Mouse (Mus musculus) midbrain, embryonic 14.5 days (tissue): ENCODE data around the gene Lin7b. TPM values are rescaled to one million over a fixed set of nuclear protein-coding genes. Genes with fewer than 3 reads are reported as not detected.
"Not testable (repeated sequence)": the region's sequence is repeated elsewhere in the genome, so short reads cannot be mapped to it uniquely, and the experiment has no call there.

ENCODE experiments used
- ATAC-seq: fragments of 200-750 bp; cut with Nextera tagmentation; 2 replicates; pipeline ENCODE4 v1.8.0; 2017; ENCODE audit warnings: moderate number of reproducible peaks, moderate library complexity; ENCODE audit not compliant: low FRiP score, low TSS enrichment
- DNase-seq: peaks from one replicate; pipeline ENCODE4 v3.0.0-alpha.2; 2015
- H3K27ac ChIP-seq: fragments of 300-500 bp; sonication (generic); replicated peaks from 2 replicates; pipeline ENCODE4 v1.5.1; 2014; ENCODE audit warnings: mild to moderate bottlenecking, low read depth, low read length, moderate library complexity
- H3K27me3 ChIP-seq: fragments of 300-500 bp; sonication (generic); 2 replicates; pipeline ENCODE4 v1.6.1; 2014; ENCODE audit warnings: low read length, control low read depth, mixed read lengths; ENCODE audit not compliant: control insufficient read depth, insufficient read depth
- H3K36me3 ChIP-seq: fragments of 300-500 bp; sonication (generic); 2 replicates; pipeline ENCODE4 v1.6.1; 2014; ENCODE audit warnings: low read length, control low read depth; ENCODE audit not compliant: control insufficient read depth, insufficient read depth
- H3K4me1 ChIP-seq: fragments of 300-500 bp; sonication (generic); 2 replicates; pipeline ENCODE4 v1.6.1; 2014; ENCODE audit warnings: mild to moderate bottlenecking, antibody characterized with exemption, low read length, control low read depth; ENCODE audit not compliant: control insufficient read depth, insufficient read depth
- H3K4me2 ChIP-seq: fragments of 300-500 bp; sonication (generic); 2 replicates; pipeline ENCODE4 v1.6.1; 2014; ENCODE audit warnings: mild to moderate bottlenecking, low read length, moderate library complexity
- H3K4me3 ChIP-seq: fragments of 300-500 bp; sonication (generic); replicated peaks from 2 replicates; pipeline ENCODE4 v1.5.1; 2014; ENCODE audit warnings: low read depth, low read length
- H3K9ac ChIP-seq: fragments of 300-500 bp; sonication (generic); replicated peaks from 2 replicates; pipeline ENCODE4 v1.6.1; 2014; ENCODE audit warnings: mild to moderate bottlenecking, low read length, moderate library complexity
- H3K9me3 ChIP-seq: fragments of 300-500 bp; sonication (generic); 2 replicates; pipeline ENCODE4 v1.6.1; 2016; ENCODE audit warnings: low read length, control low read depth, mixed read lengths; ENCODE audit not compliant: control insufficient read depth
- WGBS: fragments of 180-500 bp; shearing (Covaris S2); extraction: QIAGEN DNeasy Blood & Tissue Kit; methylation state at CpG from one replicate; pipeline ENCODE4 v1.1.7; 2014; 5-methylcytosine and 5-hydroxymethylcytosine counted together
- polyA plus RNA-seq: library from polyadenylated mRNA; unstranded; fragments of >200 nt; fragmentation: Nextera tagmentation; extraction: Ambion mirVana; gene quantifications from 2 replicates; pipeline ENCODE4 v1.2.1, GENCODE M21; 2014

The Lin7b gene
- polyA plus RNA-seq, 1 experiment from 2014 or later = 11.6 TPM

DNA sequence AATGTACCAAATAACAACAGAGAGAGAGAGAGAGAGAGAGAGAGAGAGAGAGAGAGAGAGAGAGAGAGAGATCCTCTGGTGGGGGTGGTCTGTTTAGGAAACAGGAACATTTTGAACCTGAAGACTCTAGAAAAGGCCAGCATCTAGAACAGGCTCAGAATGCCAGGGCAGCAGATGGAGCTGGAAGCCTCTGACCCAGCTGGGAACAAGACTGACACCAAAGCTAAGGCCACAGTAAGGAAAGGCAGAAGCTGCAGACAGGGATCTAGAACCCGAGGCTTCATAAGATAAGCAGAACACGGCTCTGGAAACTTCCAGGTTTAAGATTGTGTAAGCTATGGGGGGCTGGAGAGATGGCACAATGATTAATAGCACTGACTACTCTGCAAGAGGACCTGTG lies 6.4 kb downstream of the Lin7b start:
- Histone ChIP-seq H3K27me3 (peaks cover 5% of the 10 kb centered on the region), H3K36me3 (peaks cover 7% of the 10 kb centered on the region; the same call in 1 of the 2 replicates), H3K4me3 (no peak overlapping the region), H3K9ac (no peak overlapping the region), H3K27ac (no peak overlapping the region), H3K9me3 (no peaks in the 10 kb centered on the region), H3K4me1 (peaks cover 41% of the 10 kb centered on the region), H3K4me2 (no peak overlapping the region)
- 89% methylated on average over 2 of the region's 2 CpGs for WGBS
- no peak for ATAC-seq
- DNase-seq = no peak

DNA sequence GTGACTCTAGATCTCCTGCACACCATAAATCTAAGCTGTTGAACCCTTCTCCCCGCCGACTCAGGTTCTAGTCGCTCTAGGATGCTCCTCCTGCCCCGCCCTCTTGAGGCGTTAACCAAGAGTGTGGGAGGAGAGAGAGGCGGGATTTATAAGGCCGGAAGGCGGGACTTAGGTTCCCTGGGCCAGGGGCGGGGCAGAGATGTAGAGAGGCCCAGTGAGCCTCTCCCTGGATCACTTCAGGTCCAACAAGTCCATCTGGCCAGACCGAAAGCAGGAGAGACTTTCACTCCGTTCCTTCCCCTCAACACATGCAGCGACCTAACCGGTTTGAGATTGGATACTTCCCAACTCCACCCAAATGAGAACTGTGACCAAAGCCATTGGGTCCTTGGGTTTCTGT lies 7.6 kb downstream of the Lin7b start:
- no peak for ATAC-seq
- H3K27me3 ChIP-seq = no peaks in the 10 kb centered on the region
- no peak overlapping the region; the same call in 1 of the 2 replicates for H3K4me3 ChIP-seq
- no peaks in the 10 kb centered on the region for H3K9me3 ChIP-seq
- peak; percentile 61 for DNase-seq
- peaks cover 35% of the 10 kb centered on the region for H3K4me1 ChIP-seq
- 0 out of 2 replicates have a peak overlapping the region, but pooled peaks have one; percentile 87 for H3K4me2 ChIP-seq
- 6% methylated on average over 13 of the region's 13 CpGs for WGBS
- peaks cover 16% of the 10 kb centered on the region for H3K36me3 ChIP-seq
- no peak overlapping the region for H3K9ac ChIP-seq
- no peak overlapping the region for H3K27ac ChIP-seq

DNA sequence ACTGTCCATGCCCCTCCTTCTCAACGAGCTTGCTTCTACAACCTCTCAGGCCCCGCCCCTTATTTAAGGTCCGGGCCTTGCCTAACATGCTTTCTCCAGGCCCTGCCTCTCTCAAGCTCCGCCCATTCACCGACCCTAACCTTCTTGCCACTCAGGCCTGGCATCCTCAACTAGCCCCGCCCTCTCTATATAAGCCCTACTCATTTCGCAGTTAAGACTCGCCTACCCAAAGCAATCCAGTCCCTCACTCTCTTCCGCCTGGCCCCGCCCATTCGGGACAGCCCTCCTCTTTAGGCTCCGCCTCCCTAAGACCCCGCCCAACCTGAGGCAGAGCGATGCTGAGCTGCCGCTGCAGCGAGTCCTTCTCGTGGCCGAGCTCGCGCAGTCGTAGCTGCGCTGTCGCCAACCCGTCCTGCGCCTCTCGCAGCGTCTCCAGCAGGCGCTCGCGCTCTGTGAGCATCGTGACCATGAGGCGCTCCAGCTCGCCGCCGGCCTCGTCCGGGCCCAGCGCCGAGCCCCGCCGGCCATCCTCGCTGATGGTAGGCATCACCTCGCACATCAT lies 9.1 kb downstream of the Lin7b start:
- H3K4me3 ChIP-seq = peak overlapping the region; percentile 44
- ATAC-seq = peak; percentile 87

DNA sequence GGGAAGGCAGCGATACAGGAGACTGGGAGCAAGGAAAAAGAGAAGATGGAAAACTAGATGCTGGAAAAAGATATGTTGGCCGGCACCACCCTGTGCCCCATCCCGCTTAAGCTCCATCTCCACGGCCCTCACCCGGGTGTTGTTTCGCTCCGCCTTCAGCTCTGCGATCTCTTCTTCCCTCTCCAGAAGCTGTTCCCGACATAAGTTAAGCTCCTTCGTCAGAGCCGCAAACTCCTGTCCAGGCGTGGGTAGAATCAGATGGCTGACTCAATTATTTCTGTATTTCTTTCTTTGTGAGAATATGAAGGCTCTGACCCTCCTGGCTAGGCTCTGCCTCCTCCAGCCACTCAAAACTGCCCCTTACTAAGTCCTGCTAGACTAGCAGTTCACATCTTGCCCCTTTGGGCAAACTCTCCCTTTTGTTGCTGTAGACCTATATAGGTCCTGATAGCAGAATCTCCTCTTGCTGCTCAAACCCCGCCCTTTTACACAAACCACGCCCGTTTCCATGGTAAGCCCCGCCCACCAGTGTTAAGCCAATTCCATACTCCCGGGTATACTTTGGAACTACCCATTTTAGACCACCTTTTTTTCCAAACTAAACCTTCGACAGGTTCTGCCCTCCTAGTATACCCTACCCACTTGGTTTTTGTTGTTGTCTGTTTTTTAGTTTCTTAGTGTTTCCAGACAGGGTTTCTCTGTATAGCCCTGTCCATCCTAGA lies 9.8 kb downstream of the Lin7b start:
- Histone ChIP-seq H3K4me3 (no peak overlapping the region; the same call in 1 of the 2 replicates), H3K27ac (no peak overlapping the region), H3K4me2 (peak overlapping the region; percentile 87), H3K27me3 (no peaks in the 10 kb centered on the region), H3K36me3 (peaks cover 39% of the 10 kb centered on the region), H3K9ac (no peak overlapping the region), H3K4me1 (peaks cover 29% of the 10 kb centered on the region), H3K9me3 (no peaks in the 10 kb centered on the region)
- DNase-seq = no peak
- WGBS = 56% methylated on average over 18 of the region's 18 CpGs
- peak; percentile 12; the same call in 1 of the 2 replicates for ATAC-seq

More for the DNA sequence above, 9.1 kb downstream of the Lin7b start:
- Histone ChIP-seq H3K9me3 (no peaks in the 10 kb centered on the region), H3K36me3 (peaks cover 31% of the 10 kb centered on the region), H3K9ac (peak overlapping the region; percentile 61), H3K27ac (peak overlapping the region; percentile 77), H3K4me2 (peak overlapping the region; percentile 87), H3K4me1 (peaks cover 33% of the 10 kb centered on the region), H3K27me3 (no peaks in the 10 kb centered on the region)
- DNase-seq = peak; percentile 93
- under 1% methylated on average over 43 of the region's 43 CpGs for WGBS

DNA sequence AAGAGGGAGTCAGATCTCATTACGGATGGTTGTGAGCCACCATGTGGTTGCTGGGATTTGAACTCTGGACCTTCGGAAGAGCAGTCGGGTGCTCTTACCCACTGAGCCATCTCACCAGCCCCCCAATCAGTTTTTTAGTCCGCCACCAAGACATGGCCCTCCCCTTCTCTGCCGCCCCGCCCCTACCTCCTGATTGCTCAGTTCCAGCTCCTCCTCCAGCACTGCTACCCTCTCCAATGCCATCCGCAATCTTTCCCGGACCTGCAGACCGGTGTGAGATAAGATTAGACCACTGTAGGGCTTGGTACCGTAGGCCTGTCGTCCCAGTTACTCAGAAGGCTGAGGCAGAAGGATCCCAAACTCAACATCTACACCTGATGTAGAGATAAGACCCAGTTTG lies 11.3 kb downstream of the Lin7b start:
- not testable (repeated sequence) for DNase-seq, H3K9me3 ChIP-seq, H3K4me3 ChIP-seq, H3K27me3 ChIP-seq, ATAC-seq, H3K9ac ChIP-seq, H3K27ac ChIP-seq, H3K4me2 ChIP-seq
- H3K4me1 ChIP-seq = peaks cover 19% of the 10 kb centered on the region
- peaks cover 50% of the 10 kb centered on the region for H3K36me3 ChIP-seq
- WGBS = 77% methylated on average over 9 of the region's 11 CpGs

DNA sequence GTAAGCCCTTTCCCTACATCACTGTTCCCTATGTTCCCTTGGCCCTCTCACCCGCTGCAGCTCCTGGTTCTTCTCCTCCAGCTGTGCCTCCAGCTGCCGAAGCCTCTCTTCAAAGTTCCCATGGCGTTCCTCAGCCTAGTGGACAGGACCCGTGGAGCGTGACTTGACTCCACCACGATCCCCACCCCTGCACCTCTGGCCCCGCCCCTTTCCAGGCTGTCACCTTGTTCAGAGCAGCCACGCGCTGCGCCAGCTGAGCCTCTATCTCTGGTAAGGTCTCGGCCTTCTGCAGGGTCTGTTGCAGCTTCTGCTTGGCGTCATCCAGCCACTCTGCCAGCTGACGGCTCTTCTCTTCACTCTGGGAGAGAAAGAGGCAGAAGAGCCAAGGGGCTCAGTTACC lies 14.3 kb downstream of the Lin7b start:
- DNase-seq = no peak
- H3K27me3 ChIP-seq = no peaks in the 10 kb centered on the region

DNA sequence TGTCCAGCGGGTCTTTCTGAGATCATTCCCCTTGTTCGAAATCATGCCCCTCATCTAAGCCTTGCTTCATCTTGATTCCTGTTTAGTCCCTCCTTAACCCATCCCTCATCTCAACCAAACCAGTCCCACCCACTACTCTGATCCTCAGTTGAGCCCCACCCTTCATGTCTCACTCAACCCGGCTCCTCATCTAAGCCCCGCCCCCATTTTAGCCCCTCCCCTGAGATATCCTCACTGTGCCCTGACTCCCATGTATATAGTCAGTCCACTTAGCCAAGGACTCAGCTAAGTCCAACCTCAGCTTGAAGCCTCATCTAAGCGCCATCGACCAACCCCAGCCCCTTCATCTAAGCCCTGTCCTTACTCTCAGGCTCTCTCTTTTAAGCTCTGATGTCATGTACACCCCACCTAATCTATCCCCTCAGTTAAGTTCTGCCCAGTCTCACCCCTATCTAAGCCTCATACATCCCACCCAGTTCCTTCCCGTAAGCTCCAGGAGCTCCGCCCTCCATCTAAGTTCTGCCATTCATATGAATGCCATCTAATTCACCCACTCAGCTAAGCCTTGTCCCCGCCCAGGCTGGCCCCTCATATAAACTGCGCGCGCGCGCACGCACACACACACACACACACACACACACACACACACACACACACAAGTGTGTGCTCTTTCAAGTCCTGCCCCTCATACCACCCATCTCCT lies 14.9 kb downstream of the Lin7b start:
- ATAC-seq (no peak), DNase-seq (no peak)
- no peak overlapping the region for H3K9ac ChIP-seq
- H3K36me3 ChIP-seq = peaks cover 81% of the 10 kb centered on the region
- H3K27ac ChIP-seq = no peak overlapping the region
- no peaks in the 10 kb centered on the region for H3K9me3 ChIP-seq
- 76% methylated on average over 15 of the region's 15 CpGs for WGBS
- no peaks in the 10 kb centered on the region for H3K27me3 ChIP-seq
- H3K4me2 ChIP-seq = no peak overlapping the region
- no peaks in the 10 kb centered on the region for H3K4me1 ChIP-seq
- H3K4me3 ChIP-seq = no peak overlapping the region

More for the DNA sequence above, 14.3 kb downstream of the Lin7b start:
- Histone ChIP-seq H3K4me1 (0 out of 2 replicates have a peak, but pooled peaks cover 1% of the 10 kb centered on the region), H3K9ac (no peak overlapping the region), H3K9me3 (no peaks in the 10 kb centered on the region), H3K36me3 (peaks cover 75% of the 10 kb centered on the region), H3K4me2 (no peak overlapping the region), H3K4me3 (no peak overlapping the region), H3K27ac (no peak overlapping the region)
- 53% methylated on average over 13 of the region's 13 CpGs for WGBS
- ATAC-seq = no peak

DNA sequence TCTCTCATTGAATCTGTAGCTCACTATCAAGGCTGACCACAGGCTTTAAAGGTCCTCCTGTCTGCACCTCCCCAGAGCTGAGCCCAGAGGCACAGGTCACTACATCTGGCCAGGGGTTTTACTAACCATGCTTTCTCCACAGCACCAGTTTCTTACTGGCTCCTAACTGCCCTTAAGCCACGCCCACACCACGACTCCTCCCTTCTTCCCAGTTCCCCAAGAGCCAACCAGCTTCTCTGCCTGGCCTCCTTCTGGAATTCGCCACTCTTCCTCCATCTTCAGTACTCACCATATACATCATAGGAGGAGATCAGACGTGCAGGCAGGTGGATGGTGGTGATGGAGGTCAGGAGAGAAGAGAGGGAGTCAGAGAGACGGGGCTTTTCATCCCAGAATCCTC lies 17.3 kb downstream of the Lin7b start:
- Histone ChIP-seq H3K4me1 (no peaks in the 10 kb centered on the region), H3K9ac (no peak overlapping the region), H3K27me3 (no peaks in the 10 kb centered on the region), H3K27ac (no peak overlapping the region), H3K4me3 (no peak overlapping the region), H3K36me3 (peaks cover 92% of the 10 kb centered on the region), H3K4me2 (no peak overlapping the region), H3K9me3 (no peaks in the 10 kb centered on the region)
- DNase-seq (no peak), ATAC-seq (no peak)
- 28% methylated on average over 5 of the region's 5 CpGs for WGBS
